Mouse (Mus musculus) spleen, adult 2 months (tissue): ENCODE data around the gene Limch1. TPM values are rescaled to one million over a fixed set of nuclear protein-coding genes. Genes with fewer than 3 reads are reported as not detected.

Experiments
- DNase-seq, 2 experiments: peaks; one replicate each; pipeline versions ENCODE4 v3.0.0 to v3.0.0-alpha.2; 2012 to 2021; ENCODE audit warnings: low spot score in 2 of 2, low read depth in 1 of 2
- H3K27ac ChIP-seq: fragments of 200-500 bp; 2 replicates; pipeline ENCODE4 v1.5.1; 2012; ENCODE audit warnings: low read length, inconsistent platforms; ENCODE audit not compliant: insufficient read depth
- H3K27me3 ChIP-seq: fragments of 200-500 bp; 2 replicates; pipeline ENCODE4 v1.6.1; 2012; ENCODE audit warnings: mild to moderate bottlenecking, moderate library complexity, low read length, inconsistent platforms; ENCODE audit not compliant: control insufficient read depth, insufficient read depth
- H3K36me3 ChIP-seq: fragments of 200-500 bp; 2 replicates; pipeline ENCODE4 v1.6.1; 2012; ENCODE audit warnings: mild to moderate bottlenecking, low read length, inconsistent platforms; ENCODE audit not compliant: control insufficient read depth, insufficient read depth
- H3K4me1 ChIP-seq: fragments of 200-500 bp; 2 replicates; pipeline ENCODE4 v1.6.1; 2011; ENCODE audit warnings: inconsistent platforms; ENCODE audit not compliant: control insufficient read depth, insufficient read depth, insufficient read length
- H3K4me3 ChIP-seq: fragments of 200-500 bp; 2 replicates; pipeline ENCODE4 v1.5.1; 2011; ENCODE audit warnings: mild to moderate bottlenecking, inconsistent platforms; ENCODE audit not compliant: insufficient read depth, insufficient read length; ENCODE audit errors: extremely low read depth
- CTCF ChIP-seq: fragments of 200-500 bp; IDR thresholded peaks from 2 replicates; pipeline ENCODE4 v1.5.1; 2011; ENCODE audit warnings: mild to moderate bottlenecking, inconsistent platforms; ENCODE audit not compliant: insufficient read depth, insufficient read length, insufficient replicate concordance; ENCODE audit errors: extremely low read depth
- POLR2A ChIP-seq: fragments of 200-500 bp; IDR thresholded peaks from 2 replicates; pipeline ENCODE4 v1.6.1; 2011; ENCODE audit warnings: low read depth, low read length, inconsistent platforms
- WGBS: fragments of 180-500 bp; shearing (Covaris S2); methylation state at CpG from one replicate; pipeline ENCODE4 v1.1.7; 2018; 5-methylcytosine and 5-hydroxymethylcytosine counted together
- polyA plus RNA-seq: library from polyadenylated mRNA; depleted of rRNA; stranded (reverse); fragments of >200 nt; gene quantifications from 2 replicates; pipeline ENCODE4 v1.2.3, GENCODE M21; 2012

Gene Limch1
- polyA plus RNA-seq, 1 experiment, result 7.1 TPM

GRCm38 (mm10) chr5:66765911-66766310 lies 20.3 kb downstream of the Limch1 start:
- WGBS, result 68% methylated on average over 2 of the region's 2 CpGs
- Histone ChIP-seq H3K4me3 (no peak overlapping the region), H3K36me3 (no peaks in the 10 kb centered on the region), H3K4me1 (no peaks in the 10 kb centered on the region), H3K27ac (no peak overlapping the region), H3K27me3 (no peaks in the 10 kb centered on the region)
- TF ChIP-seq POLR2A (no peak), CTCF (no peak)
- no peak for DNase-seq

GRCm38 (mm10) chr5:66768034-66768433 lies 22.4 kb downstream of the Limch1 start:
- no peak overlapping the region for H3K4me3 ChIP-seq
- no peak for TF ChIP-seq CTCF
- no peak for TF ChIP-seq POLR2A
- no peak overlapping the region for H3K27ac ChIP-seq
- H3K27me3 ChIP-seq, result no peaks in the 10 kb centered on the region
- H3K4me1 ChIP-seq, result no peaks in the 10 kb centered on the region
- WGBS, result 45% methylated on average over 4 of the region's 4 CpGs
- DNase-seq, result no peak
- H3K36me3 ChIP-seq, result no peaks in the 10 kb centered on the region

DNA sequence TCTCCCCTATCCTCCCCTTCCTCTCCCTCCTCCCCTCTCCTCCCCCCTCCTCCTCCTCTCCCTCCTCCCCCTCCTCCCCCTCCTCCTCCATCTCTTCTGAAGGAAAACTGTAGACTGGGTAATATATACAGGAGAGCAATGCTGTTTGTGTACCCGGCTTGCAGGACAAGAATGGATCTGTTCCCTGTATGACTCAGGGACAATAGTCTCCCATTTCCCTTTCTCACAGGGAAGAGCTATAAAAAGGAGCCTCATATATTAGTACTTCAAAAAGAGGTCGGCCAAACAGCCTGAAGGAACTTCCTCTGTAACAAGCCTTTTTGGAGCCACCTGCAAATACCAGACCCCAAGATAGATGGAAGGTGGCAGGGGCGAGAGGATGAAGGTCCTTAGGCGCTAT lies 23.4 kb downstream of the Limch1 start:
- no peaks in the 10 kb centered on the region for H3K4me1 ChIP-seq
- no peaks in the 10 kb centered on the region for H3K36me3 ChIP-seq
- 47% methylated on average over 4 of the region's 4 CpGs for whole genome bisulfite sequencing
- H3K27me3 ChIP-seq, result no peaks in the 10 kb centered on the region
- no peak for DNase-seq
- H3K4me3 ChIP-seq, result no peak overlapping the region
- H3K27ac ChIP-seq, result no peak overlapping the region
- TF ChIP-seq POLR2A (no peak), CTCF (no peak)

DNA sequence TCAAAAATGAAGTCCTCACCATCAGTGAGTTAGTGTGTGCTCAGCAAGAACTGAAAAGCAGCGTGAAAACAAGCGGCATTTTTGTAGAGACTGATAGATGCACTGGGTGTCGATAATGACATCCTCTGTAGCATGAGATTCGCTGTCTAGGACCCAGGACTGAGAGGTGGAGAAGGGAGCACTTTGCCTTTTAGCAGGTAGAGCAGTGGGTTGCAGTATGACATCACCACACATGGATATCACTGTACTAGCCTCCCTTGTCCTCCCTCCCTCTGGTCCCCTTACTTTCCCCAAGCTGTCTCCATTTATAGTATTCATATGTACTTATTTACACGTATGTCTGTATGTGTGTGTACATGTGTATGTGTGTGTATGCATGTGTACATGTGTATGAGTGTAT lies 23.9 kb downstream of the Limch1 start:
- WGBS, result 85% methylated on average over 5 of the region's 5 CpGs
- Histone ChIP-seq H3K4me1 (no peaks in the 10 kb centered on the region), H3K36me3 (no peaks in the 10 kb centered on the region), H3K27ac (no peak overlapping the region), H3K27me3 (no peaks in the 10 kb centered on the region), H3K4me3 (no peak overlapping the region)
- DNase-seq, result no peak
- TF ChIP-seq POLR2A, result no peak
- no peak for TF ChIP-seq CTCF

DNA sequence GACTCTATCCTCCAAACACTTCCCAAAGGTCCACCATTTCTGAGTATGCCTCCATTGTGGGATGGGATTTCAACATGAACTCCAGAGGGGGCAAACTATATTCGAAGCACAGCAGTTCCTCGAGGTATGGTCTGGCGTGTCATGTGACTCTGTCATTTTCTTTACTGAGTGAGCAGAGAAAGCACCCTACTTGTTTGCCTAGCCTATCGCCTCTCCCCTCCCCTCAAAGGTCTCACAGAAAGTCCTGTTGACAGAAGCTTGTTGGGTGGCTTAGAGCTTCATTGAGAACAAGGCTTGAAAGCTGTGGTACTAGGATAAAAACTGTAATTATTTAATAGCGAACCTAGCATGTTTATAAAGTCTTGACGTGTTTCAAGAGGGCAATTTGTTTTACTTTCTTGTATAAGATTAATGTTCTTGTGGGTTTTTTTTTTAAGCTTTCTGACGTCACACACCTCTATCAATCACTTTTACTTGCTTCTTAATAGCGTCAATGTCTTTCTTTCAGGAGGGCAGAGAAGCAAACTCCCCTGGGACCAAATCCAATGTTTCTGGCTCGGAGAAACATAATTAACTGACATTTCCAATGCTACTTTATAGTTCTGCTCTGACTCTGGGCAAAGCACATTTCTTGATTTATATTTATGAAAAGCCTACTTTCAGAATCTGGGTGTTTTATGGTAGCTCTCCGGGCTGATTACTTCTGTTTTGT lies 32.5 kb downstream of the Limch1 start:
- Histone ChIP-seq H3K27me3 (no peaks in the 10 kb centered on the region), H3K4me3 (no peak overlapping the region), H3K4me1 (no peaks in the 10 kb centered on the region), H3K27ac (no peak overlapping the region), H3K36me3 (no peaks in the 10 kb centered on the region)
- TF ChIP-seq CTCF, result no peak
- no peak for TF ChIP-seq POLR2A
- WGBS, result 77% methylated on average over 10 of the region's 10 CpGs
- DNase-seq, result no peak

- Histone ChIP-seq H3K27ac (no peak overlapping the region), H3K4me3 (no peak overlapping the region), H3K27me3 (no peaks in the 10 kb centered on the region), H3K36me3 (no peaks in the 10 kb centered on the region), H3K4me1 (no peaks in the 10 kb centered on the region)
- no peak for DNase-seq
- TF ChIP-seq CTCF (no peak), POLR2A (no peak)
- WGBS, result 93% methylated on average over 4 of the region's 4 CpGs
Measured at GRCm38 (mm10) chr5:66780371-66780770, 34.7 kb downstream of the Limch1 start.

DNA sequence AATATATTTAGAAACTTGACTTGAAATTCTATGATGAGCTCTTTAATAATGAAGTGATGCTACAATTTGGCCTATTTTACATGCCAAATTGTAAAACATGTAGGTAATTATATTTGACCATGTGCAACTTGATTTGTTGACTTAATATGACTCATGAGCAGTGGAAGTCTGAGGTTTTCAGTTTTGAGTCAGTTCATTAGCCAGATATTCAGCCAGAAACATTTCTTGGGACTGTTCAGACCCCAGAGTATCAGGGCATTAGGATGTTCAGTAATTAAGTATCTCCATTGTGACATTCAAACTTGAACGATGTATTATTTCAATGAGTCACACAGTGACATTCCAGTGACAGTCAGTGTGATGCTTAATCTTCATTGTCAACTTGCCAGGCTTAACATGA lies 35.9 kb downstream of the Limch1 start:
- 92% methylated on average over 1 of the region's 1 CpGs for WGBS
- Histone ChIP-seq H3K27me3 (no peaks in the 10 kb centered on the region), H3K27ac (no peak overlapping the region), H3K36me3 (no peaks in the 10 kb centered on the region), H3K4me3 (no peak overlapping the region), H3K4me1 (no peaks in the 10 kb centered on the region)
- TF ChIP-seq CTCF (no peak), POLR2A (no peak)
- DNase-seq, result no peak
